Mouse (Mus musculus): ENCODE data around the gene Ndrg3.
"Not testable (repeated sequence)": the region's sequence is repeated elsewhere in the genome, so short reads cannot be mapped to it uniquely, and the experiment has no call there.

The Ndrg3 gene

DNA sequence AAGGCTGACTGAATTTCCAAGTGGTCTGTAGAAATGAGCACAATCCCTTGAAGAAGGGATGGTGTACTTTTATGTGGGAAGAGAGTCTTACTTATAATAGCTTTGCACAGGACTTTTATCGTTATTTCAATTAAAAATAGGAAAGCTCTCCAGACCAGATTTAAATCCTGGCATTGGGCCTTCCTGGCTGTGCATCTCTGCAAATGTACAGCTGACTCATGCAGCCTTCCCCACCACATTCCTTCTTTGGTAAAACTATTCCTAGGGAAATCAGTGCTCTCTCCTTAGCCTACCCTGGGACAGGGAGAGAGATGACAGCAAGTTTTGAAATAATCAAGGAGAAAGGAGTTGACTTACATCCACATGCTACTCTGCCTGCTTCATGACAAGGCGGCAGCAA, 54.1 kb downstream of the Ndrg3 start:
- no peak for DNase-seq (ENCODE audit: low read depth)

DNA sequence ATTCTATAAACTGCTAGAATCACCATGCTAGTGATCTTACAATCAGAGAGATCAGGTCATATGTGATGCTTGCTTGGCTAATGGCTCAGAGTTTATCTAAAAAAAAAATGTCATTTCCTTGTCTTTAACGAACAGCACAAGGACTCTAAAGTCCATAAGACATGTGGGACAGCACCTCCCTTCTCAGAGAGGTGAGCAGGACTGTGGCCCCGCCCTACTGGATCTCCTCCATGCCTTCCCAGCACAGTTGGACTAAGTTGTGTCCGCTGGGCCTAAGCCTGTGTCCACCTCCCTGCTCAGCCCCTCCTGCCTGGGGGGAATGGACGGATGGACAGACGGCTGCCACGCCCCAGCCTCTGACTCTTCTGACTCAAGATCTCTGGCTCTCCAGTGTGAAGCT, 56.9 kb downstream of the Ndrg3 start:
- no peak for DNase-seq (ENCODE audit: low read depth)

DNA sequence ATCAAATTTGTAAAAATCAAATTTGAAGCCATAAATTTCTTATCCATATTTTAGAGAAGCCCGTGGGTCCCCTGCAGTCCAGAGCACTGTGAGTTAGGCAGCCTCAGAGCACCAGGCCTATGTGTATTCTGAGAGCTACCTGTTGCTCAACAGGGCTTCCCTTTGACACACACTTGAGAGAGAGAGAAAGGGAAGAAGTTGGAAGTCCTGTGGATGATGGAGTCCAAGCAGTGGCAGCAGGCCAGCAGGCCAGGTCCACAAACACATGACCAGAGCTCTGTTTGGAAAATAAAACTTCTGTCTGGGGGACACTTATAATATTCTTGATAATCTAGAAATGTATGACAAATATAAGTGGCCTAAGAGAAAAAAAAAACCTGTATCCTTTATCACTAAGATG, 58.4 kb downstream of the Ndrg3 start:
- no peak for DNase-seq (ENCODE audit: low read depth)

DNA sequence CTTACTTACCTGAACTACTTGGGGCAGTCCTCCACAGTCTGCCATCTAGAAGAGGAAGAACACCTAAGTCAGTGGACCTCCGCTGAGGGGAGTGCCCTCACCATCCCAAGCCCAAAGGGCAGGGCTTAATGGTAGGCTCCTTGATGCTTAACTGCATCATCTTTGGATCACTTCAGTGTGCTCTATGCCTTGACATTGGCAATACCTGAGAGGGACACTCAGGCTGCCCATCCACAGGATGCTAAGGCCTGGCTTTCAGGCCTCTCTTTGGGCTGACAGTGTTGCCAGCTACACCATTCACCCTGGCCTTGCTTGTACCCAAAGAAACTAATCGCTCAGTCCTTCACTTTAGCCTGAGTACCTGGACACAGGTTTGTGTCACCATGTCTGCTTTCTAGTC, 60.4 kb downstream of the Ndrg3 start:
- no peak for DNase-seq (ENCODE audit: low read depth)

DNA sequence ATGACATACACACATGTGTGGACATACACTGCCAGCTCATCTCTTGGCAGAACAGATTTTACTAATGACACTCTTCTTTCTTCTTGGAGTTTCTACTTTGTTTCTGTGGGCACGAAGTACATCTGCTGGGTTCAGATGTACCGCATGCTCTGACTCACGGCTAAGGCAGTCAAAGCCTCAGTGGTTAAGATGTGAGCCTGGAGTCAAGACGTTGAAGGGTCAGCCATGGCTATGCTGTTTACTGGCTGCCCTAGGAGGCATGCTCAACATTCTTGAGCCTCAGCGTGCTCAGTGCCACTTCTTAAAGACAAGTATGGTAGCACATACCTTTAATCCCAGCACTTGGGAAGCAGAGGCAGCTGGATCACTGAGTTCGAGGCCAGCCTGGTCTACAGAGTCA, 61.3 kb downstream of the Ndrg3 start:
- no peak for DNase-seq (ENCODE audit: low read depth)

DNA sequence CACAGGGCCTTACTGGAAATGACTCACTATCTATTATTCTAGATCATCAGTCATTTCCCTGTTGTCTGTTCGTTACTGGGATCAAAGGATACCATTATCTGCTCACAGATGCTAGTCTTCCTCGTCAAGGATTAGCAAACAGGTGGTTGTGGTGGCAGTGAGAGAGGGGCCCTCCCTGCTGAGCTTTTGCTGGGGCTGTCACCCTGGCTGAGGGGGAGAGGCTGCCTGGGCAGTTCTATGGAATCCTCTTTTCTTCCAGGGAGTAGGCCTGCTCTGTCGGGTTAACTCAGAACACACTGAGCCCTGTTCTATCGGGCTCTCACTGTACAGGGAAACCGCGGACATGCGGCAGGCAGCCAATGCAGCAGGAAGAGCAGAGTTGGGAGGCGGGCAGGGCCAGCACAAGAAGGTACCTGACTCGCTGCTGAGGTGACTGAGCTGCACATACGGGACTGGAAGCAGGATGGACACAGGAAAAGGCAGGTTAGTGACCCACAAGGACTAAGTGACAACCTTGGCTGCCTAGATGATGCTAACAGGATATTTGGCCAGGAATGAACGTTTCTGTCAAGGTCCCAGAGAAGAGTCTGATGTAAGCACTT, 62.2 kb downstream of the Ndrg3 start:
- DNase-seq (ENCODE audit: low read depth), result peak; percentile 14

DNA sequence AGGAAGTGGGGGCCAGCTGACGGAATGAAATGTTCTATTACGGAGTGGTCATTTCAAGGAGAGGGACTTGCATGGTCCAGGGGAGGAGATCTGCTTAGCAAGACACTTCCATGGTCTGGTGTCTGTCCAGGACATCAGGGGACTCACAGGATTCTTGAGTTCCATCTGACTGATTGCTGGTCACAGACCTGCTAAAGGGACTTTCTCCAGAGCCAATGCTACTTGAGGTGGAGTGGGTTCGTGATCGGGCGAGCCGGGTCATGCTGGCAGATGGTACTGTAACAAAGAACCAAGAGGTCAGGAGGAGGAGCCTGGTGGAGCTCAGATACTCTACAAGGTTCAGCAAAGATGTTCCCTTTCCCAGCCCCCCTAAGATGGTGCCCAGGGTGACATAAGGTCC, 63.2 kb downstream of the Ndrg3 start:
- DNase-seq (ENCODE audit: low read depth), result no peak

DNA sequence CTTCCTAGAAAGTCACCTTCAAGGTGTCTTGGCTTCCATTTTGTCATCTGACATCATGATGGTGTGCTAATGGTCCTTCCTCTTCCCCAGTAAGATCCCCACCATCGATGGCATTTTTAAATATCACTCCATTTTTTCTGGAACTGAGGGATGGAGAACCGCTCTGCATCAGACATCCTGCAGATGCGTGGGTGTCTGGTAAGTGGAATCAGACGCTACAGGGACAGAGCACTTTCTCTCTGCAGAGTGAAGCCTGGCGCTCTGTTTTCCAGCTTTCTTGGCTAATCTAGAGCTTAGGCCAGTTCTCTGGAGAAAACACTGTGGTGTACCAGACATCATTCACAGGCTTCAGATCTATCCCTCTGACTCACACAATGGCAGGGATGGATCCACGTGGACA, 64.2 kb downstream of the Ndrg3 start:
- DNase-seq (ENCODE audit: low read depth), result no peak

DNA sequence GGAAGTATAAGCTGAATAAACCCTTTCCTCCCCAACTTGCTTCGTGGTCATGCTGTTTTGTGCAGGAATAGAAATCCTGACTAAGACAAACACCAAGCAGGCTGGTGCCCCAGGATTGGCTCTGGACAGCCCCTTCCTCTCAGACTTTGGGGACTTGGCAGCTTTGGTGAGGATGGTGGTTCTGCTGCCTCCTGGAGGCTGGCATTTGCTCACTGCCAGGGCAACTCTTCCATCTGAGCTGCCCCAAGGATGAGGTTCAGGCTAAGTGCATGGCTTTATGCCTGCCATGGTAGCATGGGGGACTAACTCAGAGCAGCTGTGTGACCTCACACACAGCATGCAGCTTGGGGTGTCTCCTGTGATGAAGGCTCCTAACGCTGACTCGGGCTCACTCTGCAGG, 66.2 kb downstream of the Ndrg3 start:
- not testable (repeated sequence) for DNase-seq (ENCODE audit: low read depth)

DNA sequence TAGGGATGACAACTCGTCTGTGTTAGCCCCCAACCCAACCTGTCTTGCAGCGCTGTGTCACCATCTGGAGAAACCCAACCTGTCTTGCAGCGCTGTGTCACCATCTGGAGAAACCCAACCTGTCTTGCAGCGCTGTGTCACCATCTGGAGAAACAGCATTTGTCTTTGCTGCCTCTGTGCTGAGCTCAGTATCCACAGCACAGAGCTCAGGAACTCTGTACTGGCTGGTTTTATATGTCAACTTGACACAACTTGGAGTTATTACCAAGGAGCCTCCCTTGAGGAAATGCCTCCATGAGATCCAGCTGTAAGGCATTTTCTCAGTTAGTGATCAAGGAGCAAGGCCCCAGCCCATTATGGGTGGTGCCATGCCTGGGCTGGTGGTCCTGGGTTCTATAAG, 66.8 kb downstream of the Ndrg3 start:
- not testable (repeated sequence) for DNase-seq (ENCODE audit: low read depth)

DNA sequence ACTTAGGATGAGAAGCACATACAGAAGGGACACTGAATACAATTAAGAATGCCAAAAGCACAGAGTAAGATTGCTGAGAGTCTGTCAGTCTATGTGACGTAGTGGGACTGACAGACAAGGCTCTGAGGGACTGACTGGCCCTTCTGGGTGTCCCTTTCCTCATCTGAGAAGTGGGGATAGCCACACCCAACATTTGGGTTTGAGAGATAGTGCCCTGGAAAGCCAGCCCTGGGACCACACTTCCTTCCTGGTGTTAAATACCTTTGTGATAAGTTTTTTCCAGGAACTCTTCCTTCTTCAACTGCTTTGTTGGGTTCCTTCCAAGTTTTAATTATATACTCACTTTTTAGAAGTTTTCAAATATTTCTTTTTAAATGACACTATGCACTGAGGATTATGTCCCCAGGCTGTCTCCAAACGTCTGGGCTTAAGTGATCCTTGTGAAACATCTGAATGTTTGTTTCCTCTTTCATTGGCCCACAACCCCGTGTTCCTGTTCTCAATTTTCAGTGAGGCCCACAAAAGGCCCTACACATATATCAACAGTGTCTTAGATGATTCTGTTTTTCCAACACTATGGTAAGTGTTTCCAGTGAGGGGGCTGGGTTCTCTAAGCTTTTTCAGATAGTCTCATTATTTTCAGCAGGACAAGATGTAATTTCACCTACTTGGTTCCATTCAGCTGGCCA, 67.5 kb downstream of the Ndrg3 start:
- DNase-seq (ENCODE audit: low read depth), result peak; percentile 32

DNA sequence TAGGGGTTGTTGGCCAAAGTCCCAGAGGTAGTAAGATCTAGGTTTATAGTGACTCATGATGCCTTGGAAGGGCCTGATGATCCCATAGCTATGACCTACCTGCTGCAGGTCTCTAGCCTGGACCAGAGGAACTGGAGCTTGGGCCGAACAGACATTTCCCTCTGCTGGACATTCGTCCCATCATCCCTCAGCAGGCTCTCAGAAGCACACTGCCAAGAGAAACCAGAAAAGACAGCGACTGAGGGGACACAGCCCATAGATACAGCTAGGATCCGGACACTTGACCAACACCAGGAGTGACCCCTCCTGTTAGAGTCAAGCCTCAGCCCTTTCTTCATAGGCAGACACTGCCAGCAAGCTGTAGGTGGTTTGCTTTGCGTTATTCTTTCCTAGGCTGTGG, 68.8 kb downstream of the Ndrg3 start:
- DNase-seq (ENCODE audit: low read depth), result no peak

DNA sequence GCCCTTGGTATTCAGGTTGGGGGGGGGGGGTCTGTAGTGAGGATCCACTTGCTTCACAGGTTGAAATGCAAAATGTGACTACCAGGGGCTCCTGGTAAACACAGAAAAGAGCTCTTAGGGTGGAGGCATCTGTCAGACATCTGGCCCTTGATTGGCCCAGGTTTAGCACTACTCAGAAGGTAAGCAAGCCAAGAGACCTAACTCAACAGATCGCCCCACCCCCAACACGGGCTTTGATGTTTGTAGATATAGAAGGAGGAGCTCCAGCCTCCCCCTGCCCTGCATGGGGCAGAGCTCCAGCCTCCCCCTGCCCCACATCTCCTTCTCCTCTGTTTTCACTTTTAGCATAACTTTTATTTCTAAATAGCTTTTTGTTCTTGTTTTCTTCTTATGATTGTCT, 72.1 kb downstream of the Ndrg3 start:
- DNase-seq (ENCODE audit: low read depth), result no peak

DNA sequence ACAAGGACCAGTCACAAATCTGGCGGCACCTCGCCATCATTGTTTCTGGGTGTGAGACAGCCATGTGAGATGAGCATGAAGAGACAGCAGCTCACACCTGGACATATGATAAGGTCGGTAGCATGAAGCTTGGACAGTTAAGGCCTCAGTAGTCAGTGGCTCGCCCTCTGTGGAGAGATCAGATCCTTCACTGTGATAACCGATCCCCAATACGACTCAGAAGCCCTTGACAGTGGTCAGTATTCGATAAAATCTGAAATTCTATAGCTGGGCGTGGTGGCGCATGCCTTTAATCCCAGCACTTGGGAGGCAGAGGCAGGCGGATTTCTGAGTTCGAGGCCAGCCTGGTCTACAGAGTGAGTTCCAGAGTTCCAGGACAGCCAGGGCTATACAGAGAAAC, 72.7 kb downstream of the Ndrg3 start:
- DNase-seq (ENCODE audit: low read depth), result not testable (repeated sequence)

DNA sequence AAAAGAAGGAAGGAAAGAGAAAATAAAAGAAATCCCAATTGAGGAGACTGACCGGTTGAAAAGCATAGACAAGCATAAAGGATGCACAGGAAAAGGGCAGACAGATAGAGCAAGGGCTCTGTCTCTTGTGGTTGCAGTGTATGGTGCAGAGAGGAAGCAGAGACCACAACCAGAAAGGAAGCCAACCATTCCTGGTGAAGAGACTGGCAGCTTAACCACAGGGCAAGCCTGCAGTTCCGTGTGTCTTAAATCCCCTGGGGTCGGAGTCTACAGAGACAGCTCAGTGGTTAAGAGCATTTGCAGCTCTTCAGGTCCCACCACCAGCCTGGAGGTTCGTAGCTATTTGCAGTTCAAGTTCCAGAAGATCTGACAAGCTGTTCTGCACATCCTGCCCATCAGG, 73.3 kb downstream of the Ndrg3 start:
- DNase-seq (ENCODE audit: low read depth), result peak; percentile 42

DNA sequence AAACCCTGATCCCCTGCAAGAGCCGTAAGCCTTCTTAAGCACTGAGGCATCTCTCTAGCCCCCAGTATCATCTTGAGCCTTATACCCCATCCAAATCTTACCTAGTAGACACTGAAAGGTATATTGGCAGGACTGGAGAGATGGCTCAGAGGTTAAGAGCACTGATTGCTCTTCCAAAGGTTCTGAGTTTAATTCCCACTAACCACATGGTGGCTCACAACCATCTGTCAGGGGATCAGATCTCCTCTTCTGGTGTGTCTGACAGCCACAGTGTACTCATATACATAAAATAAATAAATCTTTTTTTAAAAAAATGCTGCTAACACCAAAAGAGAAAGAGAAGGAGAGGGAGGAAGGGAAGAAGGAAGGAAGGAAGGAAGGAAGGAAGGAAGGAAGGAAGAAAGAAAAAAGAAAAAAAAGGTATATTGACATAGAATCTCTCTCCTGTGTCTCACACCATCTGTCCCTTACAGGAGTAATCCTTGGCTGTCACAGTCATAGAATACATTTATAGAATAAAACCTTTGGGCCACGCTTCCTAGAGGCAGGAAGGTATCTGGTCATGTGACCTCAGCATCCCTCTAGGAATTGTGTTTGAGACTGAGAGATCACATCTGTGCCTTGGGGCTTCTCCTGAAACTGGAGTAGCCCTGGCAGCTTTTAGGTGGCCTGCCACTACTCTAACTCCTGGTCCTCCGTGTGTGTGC, 75.3 kb downstream of the Ndrg3 start:
- DNase-seq (ENCODE audit: low read depth), result no peak

DNA sequence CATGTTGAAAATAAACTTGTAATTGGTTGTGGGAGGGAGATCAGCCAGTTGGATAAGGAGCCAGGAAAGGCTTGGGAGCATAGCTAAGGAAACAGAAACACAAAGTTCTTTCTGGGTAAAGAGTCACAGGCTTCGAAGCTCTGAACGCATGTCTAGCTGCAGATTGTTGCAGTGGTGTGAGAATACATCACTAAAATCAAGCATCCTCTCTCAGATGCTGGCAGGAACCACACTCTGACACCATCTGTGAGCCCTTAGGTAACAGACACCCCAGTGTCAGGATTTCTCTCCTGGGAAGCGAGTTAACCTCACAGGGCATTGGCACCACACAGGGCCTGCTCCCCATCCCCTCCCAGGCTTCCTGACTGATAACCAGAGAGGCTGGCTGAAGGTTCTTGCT, 76.3 kb downstream of the Ndrg3 start:
- no peak for DNase-seq (ENCODE audit: low read depth)

DNA sequence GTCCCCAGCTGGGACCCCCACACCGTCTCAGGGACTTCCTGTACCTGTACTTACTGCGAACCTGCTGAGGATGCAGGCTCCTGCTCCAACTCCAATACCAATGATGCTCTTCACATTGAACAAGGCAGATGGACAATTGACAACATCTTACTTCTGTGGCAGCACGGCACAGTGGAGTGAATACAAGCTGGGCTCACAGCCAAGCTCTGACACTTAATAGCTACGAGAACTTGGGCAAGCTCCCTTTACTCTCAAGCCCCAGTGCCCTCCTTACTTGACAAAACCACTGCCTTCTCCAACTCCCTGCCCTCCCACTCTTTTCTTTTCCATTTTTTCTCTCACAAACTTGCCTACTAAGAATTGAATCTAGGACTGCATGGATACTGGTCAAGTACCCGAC, 78.7 kb downstream of the Ndrg3 start:
- no peak for DNase-seq (ENCODE audit: low read depth)

DNA sequence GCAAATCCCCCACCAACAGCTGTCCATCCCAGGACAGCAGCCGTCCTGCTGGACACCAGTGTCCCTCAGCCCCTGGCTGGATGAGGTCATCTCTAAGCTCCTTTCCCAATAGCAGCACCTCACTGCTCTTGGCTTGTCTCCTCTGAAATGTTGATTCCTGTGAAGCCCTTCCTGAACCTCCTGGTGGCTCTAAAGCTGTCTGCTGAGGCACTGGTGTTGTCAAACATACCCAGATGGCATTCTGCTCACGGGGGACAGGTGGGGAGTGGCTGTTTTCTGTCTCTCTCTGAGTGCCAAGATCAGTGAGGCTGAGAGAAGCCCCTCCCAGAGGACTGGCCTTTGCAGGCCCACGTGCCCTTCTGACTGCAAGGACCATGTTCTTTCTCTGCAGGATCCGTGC, 85.9 kb downstream of the Ndrg3 start:
- not testable (repeated sequence) for DNase-seq (ENCODE audit: low read depth)

DNA sequence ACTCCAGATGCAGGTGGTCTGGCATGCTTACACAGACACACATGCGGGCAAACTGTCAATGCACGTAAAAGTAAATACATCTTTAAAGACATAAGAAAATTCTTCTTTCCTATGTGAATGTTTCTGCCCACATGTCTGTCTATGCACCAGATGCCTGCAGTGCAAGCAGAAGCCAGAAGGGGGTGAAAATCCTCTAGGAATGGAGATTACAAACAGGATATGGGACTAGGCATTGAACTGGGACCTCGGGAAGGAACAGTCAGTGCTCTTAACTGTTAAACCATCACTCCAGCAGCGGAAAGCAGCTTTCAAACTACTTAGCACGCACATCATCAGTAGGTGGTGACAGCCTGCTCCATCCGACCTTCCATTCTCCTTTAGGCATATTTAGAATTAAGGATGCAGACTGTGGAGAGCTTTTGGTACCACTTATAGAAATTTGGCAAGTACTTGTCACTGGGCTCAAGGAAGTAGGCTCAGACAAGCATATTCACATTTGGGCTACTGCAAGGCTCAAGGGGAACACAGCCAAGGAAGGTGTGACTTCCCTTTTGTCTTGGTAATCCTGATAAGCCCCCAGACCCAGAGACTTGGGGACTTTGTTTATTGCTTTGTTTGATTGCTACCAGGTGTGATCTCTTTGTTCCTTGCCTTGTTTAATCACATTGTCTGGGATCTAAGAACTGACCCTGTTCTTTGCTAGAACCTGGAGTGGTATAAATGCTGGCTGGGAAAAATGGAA, 86.7 kb downstream of the Ndrg3 start:
- no peak for DNase-seq (ENCODE audit: low read depth)

DNA sequence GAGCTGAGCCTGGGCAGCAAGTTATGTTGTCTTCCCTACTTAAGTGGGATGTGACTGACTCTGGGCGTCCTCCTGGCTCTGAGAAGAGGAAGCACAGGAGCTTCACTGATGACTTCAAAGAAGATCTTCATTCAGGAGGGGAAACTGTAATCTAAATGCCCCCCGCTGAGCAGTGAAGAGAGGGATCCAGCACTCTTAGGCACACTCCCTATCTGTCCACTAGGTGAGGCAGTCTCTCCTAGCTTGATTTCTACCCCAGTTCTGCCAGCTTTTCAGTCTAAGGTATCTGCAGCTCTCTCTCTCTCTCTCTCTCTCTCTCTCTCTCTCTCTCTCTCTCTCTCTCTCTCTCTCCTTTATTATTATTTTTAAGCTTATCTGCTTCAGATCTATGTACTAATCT, 88.5 kb downstream of the Ndrg3 start:
- no peak for DNase-seq (ENCODE audit: low read depth)

DNA sequence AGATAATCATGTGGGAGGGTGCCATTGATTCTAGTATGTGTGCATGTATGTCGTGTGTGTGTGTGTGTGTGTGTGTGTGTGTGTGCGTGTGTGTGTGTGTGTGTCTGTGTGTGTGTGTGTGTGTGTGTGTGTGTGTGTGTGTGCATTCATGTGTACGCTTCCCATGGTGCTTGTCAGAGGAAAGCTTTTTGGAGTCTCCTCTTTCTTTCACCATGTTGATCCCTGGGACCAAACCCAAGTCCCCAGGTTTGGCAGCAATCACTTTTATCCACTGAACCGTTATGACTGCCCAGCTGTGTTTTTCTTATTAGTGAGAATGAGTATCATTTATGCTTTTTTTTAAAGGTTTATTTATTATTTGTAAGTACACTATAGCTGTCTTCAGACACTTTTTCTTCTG, 89.4 kb downstream of the Ndrg3 start:
- not testable (repeated sequence) for DNase-seq (ENCODE audit: low read depth)

DNA sequence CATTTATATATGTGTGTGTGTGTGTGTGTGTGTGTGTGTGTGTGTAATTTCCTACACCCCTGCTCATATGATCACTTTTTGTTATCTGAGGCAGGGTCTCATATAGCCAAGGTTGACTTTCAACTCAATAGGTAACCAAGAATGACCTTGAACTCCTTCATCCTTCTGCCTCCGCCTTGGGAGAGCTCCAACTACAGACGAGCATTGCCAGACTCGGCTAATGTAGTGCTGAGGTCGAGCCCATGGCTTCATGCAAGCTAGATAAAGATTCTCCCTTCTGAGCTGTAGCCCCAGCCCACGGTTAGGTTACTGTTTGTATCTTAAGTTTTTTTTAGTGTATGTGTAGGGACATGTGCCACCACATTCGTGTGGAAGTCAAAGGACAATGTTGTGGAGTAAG, 90.0 kb downstream of the Ndrg3 start:
- DNase-seq (ENCODE audit: low read depth), result no peak
